Mouse (Mus musculus): ENCODE results near the gene Pcdh7. TPM values are rescaled to one million over a fixed set of nuclear protein-coding genes. Genes with fewer than 3 reads are reported as not detected.
"Not testable (repeated sequence)": the region's sequence is repeated elsewhere in the genome, so short reads cannot be mapped to it uniquely, and the experiment has no call there.

Gene Pcdh7
- 100 to 1,000 TPM; 110 to 115 TPM for total RNA-seq (2021)

DNA sequence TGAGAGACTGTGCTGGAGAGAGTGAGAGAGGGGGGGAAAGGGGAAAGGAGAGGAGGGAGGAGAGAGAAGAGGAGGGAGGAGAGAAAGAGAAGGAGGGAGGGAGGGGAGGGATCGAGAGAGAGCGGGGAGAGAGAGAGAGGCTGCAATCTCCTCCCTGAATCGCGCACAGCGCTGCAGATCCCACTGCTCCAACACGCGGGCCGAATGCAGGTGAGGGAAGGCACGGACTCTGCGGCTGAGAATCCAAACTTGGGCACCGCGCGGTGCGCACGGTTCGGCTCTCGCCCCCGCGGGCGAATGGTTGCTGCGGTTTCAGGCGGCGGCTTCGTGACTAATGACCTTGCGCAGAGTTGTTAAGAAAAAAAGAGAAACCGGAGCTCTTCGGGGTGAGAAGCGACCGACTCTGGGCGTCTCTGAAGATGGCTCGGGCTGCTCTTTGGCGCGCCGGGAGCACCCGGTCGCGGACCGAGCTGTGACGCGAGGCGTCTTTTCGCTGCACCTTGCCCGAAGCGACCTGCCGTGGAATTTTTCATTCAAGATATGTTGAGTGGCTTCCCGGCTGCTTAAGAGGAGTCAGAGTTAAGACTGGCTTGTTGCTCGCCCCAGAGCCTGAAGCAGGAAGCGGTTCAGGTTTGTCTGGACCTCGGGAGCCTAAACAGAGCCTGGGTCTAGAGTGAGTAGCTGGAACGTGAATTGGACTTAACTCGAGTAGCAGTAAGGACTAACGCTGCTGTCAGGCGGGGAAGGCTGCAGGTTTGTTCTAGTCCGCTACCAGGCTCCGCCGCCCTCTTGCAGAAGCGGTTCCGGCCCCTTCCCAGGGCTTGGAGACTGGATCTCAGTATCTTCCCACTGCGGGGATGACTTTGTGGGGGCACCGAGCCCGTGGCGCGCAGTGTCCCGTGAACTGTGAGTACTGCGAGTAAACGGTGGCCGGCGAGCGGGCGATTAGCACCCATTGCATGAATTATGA, at the start of gene Pcdh7:
Gene Pcdh7 (plus strand): TSS at position 62 of the 970 bp plus-strand sequence.
- no peak for DNase-seq (ENCODE audit: low spot score)
- intact Hi-C loops (cut with DNase I) = loop anchor here (5.0 kb wide), 3 partner anchors 39 to 364 kb away; no protein-coding TSS in a partner anchor

DNA sequence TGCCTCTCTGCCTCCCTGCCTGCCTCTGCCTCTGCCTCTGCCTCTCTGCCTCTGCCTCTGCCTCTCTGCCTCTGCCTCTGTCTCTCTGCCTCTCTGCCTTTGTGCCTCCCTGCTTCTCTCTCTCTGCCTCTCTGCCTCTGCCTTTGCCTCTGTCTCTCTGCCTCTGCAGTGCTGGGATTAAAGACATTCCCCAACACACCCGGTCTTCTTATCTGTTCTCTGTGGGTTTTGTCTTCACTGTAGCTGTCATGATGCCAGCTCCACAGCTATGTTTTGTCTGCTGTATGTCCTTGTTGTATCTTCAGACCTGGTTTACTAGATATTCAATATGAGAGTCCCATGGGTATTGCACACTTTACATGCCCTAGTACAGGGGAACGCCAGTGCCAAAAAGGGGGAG, 40.8 kb upstream of the Pcdh7 start:
- intact Hi-C loops (cut with DNase I); DNase-seq (ENCODE audit: low spot score): not testable (repeated sequence)

DNA sequence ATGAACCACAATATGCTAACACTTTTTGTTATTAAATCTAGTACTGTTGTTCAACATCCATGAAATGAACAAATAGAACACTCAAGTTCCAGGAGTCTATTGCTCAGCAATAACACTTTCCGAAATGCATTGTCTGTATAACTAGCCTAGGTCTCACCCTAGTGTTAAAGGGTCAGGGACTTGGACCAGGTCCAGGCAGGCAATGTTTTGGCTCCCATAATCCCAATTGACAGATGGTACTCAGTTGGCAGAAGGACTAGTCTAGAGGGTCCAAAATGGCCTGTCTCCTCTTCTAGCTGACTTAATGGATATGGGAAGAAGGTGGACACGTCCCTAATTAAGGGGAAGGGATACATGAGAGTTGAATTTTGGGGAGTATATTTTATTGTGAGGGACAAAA, 9.4 kb upstream of the Pcdh7 start:
- intact Hi-C loops (cut with DNase I) = no loop called here
- DNase-seq (ENCODE audit: low spot score) = no peak

DNA sequence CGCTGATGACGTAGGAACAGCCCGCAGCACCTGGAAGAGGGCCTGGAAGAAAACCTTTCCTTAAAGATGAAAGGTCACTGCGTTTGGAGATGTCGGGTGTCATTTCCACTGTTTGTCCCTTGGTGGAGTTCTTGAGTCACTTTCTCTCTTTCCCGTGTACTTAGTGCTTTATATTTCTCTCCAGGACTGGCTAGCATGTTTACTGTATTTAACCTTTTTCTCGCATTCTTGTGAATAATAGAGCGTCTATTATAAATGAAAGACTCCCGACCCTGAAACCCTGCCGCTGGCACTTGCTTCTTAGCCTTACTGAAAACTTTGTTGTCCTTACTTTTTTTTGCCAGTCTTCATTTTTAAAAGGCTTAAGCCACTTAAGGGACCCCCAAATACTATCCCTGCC, 3.8 kb upstream of the Pcdh7 start:
- intact Hi-C loops (cut with DNase I) = loop anchor here (5.0 kb wide), 1 partner anchor 1023 kb away; no protein-coding TSS in a partner anchor
- DNase-seq (ENCODE audit: low spot score) = no peak

DNA sequence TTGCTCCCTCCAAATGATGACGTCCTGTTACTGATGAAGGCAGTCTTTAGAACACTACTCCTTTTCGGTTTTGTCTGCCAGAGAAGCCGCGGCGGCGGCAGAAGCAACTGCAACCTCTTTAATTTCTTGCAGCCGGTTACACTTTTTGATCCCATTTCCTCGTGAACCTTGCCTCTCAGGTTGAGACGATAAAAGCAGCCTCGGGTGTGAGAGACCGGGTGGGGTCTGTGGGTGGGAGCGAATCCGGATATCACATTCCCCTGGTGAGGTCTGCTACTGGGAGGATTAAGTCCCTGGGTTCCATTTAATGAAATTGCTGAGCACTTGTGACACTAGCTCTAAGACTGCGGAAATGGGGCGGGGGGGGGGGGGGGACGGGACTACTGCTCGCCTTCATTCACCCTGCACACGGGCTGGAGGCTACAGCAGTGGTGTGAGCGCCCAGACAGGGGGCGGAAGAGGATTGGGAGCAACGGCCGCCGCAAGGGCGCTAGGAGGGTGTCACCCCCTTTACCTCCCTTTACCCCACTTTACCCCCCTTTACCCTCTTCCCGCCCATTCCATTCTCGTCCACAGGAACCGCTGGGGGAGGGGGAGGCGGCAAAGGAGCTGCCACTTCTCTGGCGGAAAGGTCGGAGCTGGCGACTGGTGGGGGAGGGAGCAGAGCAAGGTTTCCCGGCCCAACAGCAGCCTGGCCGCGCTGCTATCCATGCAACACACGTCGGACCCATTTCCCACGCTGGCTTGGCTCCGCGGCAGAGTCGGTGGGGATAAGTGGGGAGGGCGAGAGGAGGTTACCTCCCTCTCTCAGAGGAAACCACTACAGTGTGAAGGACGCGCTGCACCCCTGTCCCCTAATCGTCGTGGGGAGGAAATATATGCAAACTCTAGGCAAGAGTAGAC, 2.9 kb upstream of the Pcdh7 start:
- no peak for DNase-seq (ENCODE audit: low spot score)
- intact Hi-C loops (cut with DNase I) = loop anchor here (5.0 kb wide), 4 partner anchors 42 to 1022 kb away; no protein-coding TSS in a partner anchor

DNA sequence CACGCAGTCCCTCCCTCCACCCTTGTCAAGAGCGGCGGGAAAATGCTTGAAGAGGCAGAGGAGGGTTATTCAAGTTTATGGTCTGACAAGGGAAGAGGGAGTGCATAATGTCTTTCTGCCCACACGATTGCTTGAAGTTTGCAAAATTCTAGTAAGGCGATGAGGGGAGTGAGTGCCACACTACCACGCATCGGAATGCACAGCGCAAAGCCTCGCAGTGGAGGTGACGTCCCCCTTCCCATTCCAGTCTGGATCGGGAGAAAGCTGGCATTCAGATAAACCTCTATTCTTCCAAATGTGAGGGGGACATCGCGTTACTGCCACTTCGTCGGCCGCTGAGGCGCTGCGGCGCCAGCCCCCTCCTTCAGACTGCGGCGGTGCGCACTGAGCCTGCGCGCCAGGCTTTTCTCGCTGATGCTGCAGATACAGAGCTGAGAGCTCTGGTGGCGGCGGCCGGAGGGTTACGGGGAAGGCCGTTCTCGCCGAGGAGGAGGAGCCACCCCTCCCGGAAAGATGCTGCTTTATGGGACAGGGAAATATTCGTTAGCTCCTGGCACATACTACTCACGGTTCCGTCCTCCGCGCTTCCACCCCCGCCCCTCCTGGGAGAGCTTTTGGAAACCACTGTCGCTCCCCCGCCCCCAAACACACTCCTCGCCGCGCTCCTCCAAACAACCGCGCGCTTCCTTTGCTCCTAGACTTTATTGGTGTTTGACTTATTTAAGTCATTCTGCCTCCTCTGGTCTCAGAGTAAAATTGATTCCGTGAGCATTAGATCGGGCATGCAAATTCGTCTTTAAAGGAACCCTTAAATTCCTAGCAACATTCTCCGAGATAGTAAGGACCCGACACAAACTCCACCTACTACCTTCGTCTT, 2.0 kb upstream of the Pcdh7 start:
- intact Hi-C loops (cut with DNase I) = loop anchor here (5.0 kb wide), 3 partner anchors 42 to 367 kb away; no protein-coding TSS in a partner anchor

DNA sequence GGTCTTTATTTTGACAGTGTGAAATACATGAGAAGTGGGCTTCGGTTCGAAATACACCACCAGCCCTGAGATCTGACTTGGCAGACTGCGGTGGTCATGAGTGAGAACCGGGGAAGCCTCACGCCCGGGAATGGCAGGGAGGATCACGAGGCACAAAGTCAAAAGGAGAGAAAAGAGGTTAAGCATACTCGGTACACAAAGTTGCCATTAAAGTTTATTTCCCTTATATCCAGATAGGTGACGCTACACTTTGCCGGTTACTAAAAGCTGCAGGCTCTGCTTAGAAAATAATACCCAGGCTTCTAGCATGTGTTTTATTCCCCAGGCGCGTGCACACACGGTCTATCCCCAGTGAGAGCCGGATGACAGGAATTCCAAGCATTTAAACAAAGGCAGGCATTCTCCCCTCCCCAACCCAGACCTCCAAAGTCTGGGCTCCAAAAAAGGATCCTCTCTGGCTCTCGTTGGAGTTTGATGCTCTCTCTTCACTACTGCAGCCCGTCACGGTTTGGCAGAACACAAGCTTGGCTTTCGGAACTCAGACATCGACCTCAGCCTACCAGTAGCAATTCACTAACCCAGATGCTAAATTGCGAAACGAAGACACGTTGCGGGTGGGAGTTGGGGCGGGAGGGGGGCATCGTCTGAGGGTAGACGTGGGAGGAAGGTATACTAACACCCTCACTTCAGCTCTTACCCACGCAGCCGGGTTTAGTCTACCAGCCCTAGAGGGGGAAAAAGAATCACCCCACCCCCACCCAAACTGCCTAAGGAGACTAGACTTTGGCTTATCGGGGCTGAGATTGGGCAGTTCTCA, 1.1 kb upstream of the Pcdh7 start:
- no peak for DNase-seq (ENCODE audit: low spot score)
- intact Hi-C loops (cut with DNase I) = loop anchor here (5.0 kb wide), 3 partner anchors 41 to 366 kb away; no protein-coding TSS in a partner anchor

More for the DNA sequence above, 2.0 kb upstream of the Pcdh7 start:
- peak; percentile 39 for DNase-seq (ENCODE audit: low spot score)

DNA sequence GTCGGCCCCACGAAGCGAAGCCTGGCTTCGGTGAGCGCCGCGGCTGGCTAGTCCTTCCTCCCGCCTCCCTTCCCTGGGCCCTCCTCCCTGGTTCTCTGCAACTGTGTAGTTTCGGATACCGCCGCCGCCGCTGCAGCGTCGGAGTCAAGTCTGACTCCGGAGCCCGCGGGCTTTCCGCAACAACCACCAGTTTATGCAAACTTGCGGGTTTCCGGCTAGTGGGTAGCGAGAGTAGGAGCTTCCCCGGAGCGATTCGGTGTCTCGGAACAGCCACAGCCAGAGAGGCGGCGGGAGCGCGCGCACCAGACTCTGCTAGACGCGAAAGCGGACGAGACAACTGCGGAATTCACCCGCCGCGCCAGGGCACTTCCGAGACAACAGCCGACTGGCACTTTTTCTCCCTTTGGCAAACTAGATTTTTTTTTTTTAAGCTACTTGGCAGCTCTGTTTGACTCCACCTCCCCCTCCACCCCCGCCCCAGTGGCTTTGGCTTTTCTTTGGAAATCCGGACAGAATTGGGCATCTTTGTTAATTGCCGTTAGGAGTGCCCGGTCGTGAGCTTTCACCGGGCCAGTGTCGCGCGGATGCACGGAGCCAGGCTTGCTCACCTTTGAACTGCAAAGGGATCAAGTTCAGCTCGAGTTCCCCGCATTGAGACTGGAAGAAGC, 395 bp upstream of the Pcdh7 start:
- peak; percentile 19 for DNase-seq (ENCODE audit: low spot score)
- intact Hi-C loops (cut with DNase I) = loop anchor here (5.0 kb wide), 3 partner anchors 40 to 365 kb away; no protein-coding TSS in a partner anchor

DNA sequence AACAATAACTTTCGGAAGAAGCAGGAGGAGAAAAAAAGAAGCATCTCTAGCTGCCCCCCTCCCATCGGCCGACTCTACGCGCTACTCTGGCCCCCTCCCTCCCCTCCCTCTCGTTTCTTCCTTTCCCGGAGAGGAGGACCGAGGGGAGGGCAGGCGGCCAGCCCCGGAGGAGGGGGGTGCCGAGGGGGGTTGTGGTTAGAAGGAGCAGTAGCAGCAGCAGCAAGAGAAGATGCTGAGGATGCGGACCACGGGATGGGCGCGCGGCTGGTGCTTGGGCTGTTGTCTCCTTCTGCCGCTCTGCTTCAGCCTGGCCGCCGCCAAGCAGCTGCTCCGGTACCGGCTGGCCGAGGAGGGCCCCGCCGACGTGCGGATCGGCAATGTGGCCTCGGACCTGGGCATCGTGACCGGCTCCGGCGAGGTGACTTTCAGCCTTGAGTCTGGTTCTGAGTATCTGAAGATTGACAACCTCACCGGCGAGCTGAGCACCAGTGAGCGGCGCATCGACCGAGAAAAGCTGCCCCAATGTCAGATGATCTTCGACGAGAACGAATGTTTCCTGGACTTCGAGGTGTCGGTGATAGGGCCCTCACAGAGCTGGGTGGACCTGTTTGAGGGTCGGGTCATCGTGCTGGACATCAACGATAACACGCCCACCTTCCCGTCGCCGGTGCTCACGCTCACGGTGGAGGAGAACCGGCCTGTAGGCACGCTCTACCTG, 1.3 kb downstream of the Pcdh7 start:
- peak; percentile 47 for DNase-seq (ENCODE audit: low spot score)
- intact Hi-C loops (cut with DNase I) = loop anchor here (5.0 kb wide), 3 partner anchors 38 to 363 kb away; no protein-coding TSS in a partner anchor

DNA sequence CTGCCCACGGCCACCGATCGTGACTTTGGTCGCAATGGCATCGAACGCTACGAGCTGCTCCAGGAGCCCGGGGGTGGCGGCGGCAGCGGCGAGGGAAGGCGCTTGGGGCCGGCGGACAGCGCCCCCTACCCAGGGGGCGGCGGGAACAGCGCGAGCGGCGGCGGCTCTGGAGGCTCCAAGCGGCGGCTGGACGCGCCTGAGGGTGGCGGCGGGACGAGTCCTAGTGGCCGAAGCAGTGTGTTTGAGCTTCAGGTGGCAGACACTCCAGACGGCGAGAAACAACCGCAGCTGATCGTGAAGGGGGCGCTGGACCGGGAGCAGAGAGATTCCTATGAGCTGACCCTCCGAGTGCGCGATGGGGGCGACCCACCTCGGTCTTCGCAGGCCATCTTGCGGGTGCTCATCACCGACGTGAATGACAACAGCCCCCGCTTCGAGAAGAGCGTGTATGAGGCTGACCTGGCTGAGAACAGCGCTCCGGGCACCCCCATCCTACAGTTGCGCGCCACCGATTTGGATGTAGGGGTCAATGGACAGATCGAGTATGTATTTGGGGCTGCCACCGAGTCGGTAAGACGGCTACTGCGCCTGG, 1.9 kb downstream of the Pcdh7 start:
- peak; percentile 21 for DNase-seq (ENCODE audit: low spot score)
- intact Hi-C loops (cut with DNase I) = loop anchor here (5.0 kb wide), 4 partner anchors 38 to 363 kb away; no protein-coding TSS in a partner anchor

DNA sequence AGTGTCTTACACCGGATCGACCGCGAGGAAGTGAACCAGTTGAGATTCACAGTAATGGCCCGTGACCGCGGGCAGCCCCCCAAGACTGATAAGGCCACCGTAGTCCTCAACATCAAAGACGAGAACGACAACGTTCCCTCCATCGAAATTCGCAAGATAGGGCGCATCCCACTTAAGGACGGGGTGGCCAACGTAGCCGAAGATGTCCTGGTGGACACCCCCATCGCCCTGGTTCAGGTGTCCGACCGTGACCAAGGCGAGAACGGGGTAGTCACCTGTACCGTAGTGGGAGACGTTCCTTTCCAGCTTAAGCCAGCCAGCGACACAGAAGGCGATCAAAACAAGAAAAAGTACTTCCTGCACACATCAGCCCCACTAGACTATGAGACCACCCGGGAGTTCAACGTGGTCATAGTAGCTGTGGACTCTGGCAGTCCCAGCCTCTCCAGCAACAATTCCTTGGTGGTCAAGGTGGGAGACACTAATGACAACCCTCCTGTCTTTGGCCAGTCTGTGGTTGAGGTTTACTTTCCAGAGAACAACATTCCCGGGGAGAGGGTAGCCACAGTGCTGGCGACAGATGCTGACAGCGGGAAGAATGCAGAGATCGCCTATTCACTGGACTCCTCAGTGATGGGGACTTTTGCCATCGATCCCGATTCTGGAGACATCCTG, 2.6 kb downstream of the Pcdh7 start:
- intact Hi-C loops (cut with DNase I) = loop anchor here (5.0 kb wide), 1 partner anchor 227 kb away; no protein-coding TSS in a partner anchor
- no peak for DNase-seq (ENCODE audit: low spot score)

DNA sequence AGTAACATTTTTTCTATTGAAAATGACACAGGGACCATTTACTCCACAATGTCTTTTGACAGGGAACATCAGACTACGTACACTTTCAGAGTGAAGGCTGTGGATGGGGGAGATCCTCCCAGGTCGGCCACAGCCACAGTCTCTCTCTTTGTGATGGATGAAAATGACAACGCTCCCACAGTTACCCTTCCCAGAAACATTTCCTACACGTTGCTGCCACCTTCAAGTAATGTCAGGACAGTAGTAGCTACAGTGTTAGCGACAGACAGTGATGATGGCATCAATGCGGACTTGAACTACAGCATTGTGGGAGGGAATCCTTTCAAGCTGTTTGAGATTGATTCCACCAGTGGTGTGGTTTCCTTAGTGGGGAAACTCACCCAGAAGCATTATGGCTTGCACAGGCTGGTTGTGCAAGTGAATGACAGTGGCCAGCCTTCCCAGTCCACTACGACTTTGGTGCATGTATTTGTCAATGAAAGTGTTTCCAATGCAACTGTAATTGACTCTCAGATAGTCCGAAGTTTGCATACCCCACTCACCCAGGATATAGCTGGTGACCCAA, 3.5 kb downstream of the Pcdh7 start:
- no peak for DNase-seq (ENCODE audit: low spot score)
- intact Hi-C loops (cut with DNase I) = loop anchor here (5.0 kb wide), 1 partner anchor 226 kb away; no protein-coding TSS in a partner anchor

DNA sequence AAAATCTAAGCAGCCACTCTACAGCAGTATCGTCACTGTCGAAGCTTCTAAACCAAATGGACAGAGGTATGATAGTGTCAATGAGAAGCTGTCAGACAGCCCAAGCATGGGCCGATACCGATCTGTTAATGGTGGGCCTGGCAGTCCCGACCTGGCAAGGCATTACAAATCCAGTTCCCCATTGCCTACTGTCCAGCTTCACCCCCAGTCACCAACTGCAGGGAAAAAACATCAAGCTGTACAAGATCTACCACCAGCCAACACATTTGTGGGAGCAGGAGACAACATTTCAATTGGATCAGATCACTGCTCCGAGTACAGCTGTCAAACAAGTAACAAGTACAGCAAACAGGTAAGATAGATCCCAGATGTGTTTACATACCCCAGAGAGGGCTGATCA, 4.2 kb downstream of the Pcdh7 start:
- no peak for DNase-seq (ENCODE audit: low spot score)
- intact Hi-C loops (cut with DNase I) = loop anchor here (5.0 kb wide), 1 partner anchor 225 kb away; no protein-coding TSS in a partner anchor

DNA sequence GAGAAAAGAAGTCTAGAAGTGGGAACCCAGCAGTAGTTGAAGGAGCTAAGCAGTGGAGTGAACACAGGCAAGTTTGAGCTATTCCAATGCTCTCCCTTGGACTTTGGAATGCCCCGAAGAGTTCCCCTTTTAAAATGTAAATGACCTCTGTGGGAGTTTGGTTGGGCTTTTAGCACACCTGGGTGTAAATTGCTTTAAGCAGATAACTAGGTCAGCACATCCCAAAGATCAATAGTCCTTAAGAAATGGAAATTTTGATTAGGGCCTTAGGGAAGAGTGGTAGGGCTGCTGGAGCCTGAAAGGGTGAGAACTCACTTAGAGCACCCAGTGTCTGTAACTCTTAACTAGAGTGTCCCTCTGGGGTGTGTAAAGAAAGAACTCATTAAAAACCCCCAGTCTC, 15.7 kb downstream of the Pcdh7 start:
- intact Hi-C loops (cut with DNase I) = no loop called here
- no peak for DNase-seq (ENCODE audit: low spot score)

DNA sequence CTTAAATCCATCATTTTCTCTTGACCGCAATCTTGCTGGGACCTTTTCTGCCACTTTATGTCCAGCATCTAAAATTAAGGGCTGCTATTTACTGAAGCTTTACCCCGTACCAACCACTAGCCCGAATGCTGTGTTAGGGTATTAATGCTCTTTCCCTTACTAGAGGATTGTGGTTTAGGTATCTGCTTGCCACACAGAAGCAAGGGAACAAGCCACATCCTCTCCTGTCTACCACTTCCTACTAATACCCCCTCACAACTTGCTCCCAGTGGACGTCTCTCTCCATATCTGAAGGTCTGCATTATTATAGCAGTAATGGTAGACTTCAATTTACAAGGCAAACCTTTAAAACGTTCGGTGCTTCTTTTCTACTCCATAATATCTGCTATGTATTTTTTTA, 18.0 kb downstream of the Pcdh7 start:
- no peak for DNase-seq (ENCODE audit: low spot score)
- intact Hi-C loops (cut with DNase I) = no loop called here

DNA sequence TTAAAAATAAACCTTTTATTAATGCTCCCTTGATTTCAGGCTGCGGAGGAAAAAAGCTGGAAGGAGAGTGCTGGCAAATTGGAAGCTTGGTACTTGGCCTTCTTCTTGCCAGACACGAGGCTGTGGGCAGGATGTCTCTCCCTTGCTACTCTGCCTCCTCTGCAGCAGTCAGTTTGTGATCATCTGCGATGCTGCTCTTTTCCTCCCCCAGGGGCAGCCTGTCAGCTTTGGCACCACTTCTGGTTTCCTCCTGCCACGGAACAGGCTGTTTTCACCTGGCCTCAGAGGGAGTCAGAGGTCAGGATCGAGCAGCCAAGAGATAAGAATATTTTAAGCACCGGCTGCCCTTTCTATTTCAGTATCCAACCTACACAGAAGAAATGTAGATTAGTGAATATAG, 25.2 kb downstream of the Pcdh7 start:
- peak; percentile 27 for DNase-seq (ENCODE audit: low spot score)
- intact Hi-C loops (cut with DNase I) = no loop called here

All from heart, postnatal 25 days (tissue).